Mouse (Mus musculus) adrenal gland, adult 8-10 months (tissue): ENCODE results near the gene Rtbdn. TPM values are rescaled to one million over a fixed set of nuclear protein-coding genes. Genes with fewer than 3 reads are reported as not detected.
"Not testable (repeated sequence)": the region's sequence is repeated elsewhere in the genome, so short reads cannot be mapped to it uniquely, and the experiment has no call there.

Experiments used
- DNase-seq: peaks from one replicate; pipeline ENCODE4 v3.0.0; 2022
- total RNA-seq, 4 experiments: library from RNA; stranded (reverse); gene quantifications; 2 replicates each; pipeline ENCODE4 v1.2.4; 2022

Gene Rtbdn
- under 1 TPM in 2 of 4 experiments, not detected in 2; 0.28 to 0.40 TPM for total RNA-seq

GRCm38 (mm10) chr8:84946528-84947240 lies at the start of gene Rtbdn:
Gene Rtbdn, plus strand, starts transcription at chr8:84946991.
- no peak for DNase-seq

GRCm38 (mm10) chr8:84901071-84901470 lies 45.7 kb upstream of the Rtbdn start:
- DNase-seq: no peak

DNA sequence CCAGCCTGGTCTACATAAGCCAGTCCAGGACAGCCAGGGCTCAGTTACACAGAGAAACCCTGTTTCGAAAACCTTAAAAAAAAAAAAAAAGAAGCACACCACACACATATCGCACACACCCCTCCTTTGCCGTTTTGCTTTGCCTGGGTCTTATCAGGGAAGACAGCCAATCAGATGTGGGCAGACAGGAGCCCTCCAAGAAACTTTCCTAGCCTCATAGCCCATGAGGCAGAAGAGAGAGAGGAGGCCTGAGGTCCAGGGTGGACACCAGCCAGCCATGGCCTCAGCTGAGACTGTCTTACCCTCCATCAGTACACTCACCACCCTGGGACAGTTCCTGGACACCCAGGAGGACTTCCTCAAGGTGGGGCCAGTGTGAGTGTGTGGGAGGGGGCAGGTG lies 45.0 kb upstream of the Rtbdn start, which contains the start of gene Klf1:
TSS of gene Klf1 (plus strand) at position 177 of the 400 bp plus-strand sequence.
- DNase-seq: no peak

GRCm38 (mm10) chr8:84902367-84902919 lies 44.3 kb upstream of the Rtbdn start:
- no peak for DNase-seq

GRCm38 (mm10) chr8:84902920-84903661 lies 43.7 kb upstream of the Rtbdn start:
- DNase-seq: peak; percentile 83

DNA sequence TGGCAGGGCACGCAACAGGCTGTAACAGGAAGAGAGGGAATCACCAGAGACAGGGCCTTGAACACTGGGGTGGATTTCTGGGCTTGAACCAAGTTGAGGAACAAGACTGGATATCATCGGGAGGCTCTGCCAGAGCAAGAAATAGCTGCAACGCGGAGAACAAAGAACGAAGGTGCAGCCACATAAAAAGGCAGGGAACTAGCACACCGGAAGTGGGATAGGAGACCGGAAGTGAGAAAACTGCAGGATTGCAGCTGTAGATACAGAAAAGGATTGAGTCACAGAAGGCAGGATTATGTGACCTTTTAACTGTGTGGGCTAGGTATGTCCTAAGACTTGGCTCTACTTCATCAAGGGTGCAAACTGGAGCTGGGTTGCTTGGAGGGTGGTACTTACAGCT lies 42.4 kb upstream of the Rtbdn start:
- no peak for DNase-seq

DNA sequence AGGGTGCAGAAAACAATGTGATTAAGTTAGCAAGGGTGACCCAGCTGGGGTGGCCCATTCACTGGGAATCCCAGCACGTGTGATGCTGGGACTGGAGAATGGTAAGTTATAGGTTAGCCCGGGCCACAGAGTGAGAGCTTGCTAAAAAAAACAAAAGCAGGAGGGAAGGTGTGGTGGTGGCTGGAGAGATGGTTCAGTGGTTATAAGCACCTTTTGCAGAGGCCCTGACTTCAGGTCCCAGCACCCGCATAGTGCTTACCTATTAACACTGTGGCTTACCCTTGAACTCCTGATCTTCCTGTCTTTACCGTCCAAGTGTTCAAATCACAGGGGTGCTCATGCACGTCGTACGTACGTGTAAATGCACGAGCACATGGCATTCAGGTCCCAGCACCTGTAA lies 39.8 kb upstream of the Rtbdn start:
- no peak for DNase-seq

DNA sequence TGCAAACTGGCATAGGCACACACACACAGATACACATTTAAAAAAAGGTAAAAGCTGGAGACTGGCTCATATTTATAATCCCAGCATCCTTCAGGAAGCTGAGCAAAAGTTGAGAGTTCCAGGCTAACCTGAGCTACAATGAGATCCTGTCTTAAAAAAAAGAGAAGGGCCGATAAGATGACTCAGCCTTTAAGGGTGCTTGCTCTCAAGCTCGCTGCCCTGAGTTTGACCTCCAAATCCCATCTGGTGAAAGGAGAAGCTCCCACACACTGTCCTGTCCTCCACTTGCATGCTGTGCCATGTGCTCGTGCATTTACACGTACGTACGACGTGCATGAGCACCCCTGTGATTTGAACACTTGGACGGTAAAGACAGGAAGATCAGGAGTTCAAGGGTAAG lies 39.3 kb upstream of the Rtbdn start:
- DNase-seq: no peak

DNA sequence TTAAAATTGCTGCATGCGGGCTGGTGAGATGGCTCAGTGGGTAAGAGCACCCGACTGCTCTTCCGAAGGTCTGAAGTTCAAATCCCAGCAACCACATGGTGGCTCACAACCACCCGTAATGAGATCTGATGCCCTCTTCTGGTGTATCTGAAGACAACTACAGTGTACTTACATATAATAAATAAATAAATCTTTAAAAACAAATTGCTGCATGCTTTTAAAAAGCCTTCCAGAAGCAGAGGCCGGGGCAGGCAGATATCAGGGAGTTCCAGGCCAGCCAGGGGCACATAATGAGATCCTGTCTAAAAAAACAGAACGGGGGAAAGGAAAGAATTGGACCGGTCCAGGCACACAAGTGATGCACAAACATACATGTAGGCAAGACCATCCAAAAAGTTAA lies 38.8 kb upstream of the Rtbdn start:
- not testable (repeated sequence) for DNase-seq

- DNase-seq: peak; percentile 97
These were observed 38.2 kb upstream of the Rtbdn start, which contains the start of gene Dnase2a for GRCm38 (mm10) chr8:84908421-84909161. Gene Dnase2a, plus strand, starts transcription at chr8:84908560.

GRCm38 (mm10) chr8:84909162-84909767 lies 37.5 kb upstream of the Rtbdn start:
- no peak for DNase-seq

DNA sequence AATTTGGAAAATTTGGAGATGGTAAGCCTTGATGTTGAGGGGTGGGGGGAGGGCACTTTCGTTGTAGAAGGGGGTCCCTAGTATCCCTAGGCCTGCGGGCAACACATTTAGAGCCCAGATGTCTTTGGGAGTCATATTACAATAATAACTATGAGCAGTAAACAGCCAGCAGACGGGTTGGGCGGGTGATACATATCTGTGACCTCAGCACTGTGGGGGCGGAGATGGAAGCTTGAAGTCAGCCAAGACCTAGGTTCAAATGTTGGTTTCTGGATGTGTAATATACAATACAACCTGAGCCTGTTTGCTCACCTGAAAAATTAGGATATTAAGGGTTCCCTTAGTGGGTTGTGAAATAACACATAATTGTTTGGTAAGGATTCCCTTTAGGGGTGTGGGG lies 36.8 kb upstream of the Rtbdn start:
- DNase-seq: no peak

DNA sequence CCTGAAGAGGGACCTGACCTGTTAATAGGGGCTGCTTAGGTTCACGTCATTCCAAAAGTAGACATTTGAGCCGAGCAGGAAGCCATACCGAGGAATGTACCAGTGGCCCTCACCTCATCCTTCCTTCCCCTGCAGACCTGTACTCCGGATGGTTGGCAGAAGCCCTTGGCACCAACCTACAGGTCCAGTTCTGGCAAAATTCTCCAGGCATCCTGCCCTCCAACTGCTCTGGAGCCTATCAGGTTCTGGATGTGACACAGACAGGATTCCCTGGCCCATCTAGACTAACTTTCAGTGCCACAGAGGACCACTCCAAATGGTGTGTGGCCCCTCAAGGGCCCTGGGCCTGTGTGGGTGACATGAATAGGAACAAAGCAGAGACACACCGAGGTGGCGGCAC lies 36.2 kb upstream of the Rtbdn start:
- DNase-seq: no peak

- no peak for DNase-seq
These were observed 34.9 kb upstream of the Rtbdn start for GRCm38 (mm10) chr8:84911854-84912253.

- DNase-seq: no peak
These were observed 34.4 kb upstream of the Rtbdn start for GRCm38 (mm10) chr8:84912391-84912790.

DNA sequence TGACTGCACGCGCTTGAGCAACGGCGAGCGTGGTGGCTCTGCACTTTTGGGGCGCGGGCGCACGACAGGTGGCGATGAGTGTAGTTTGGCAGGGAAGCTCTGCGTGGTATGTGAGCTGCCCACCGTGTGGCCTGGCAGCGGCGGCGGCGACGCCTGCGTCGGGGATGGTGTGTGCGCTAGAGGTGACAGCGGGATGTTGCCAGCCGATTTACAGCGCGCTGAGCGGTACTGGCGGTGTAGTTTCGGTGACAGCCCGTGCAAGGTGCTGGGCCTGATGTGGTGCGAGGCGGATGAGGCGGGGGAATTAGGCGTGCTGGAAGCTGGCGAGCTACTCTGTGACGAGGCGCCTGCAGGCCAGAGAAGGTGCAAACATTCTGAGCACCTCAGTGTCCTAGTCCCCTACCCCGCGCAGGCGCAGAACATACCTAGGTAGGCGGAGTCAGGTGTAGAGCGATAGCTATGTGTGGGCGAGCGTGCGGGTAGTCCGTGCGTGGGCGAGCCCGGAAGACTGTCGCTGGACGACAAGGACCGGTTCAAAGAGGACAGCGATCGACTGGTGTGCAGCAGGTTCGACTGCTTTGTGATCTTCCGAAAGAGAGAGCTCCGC lies 33.8 kb upstream of the Rtbdn start:
- peak; percentile 53 for DNase-seq

GRCm38 (mm10) chr8:84913502-84913900 lies 33.3 kb upstream of the Rtbdn start:
- no peak for DNase-seq

DNA sequence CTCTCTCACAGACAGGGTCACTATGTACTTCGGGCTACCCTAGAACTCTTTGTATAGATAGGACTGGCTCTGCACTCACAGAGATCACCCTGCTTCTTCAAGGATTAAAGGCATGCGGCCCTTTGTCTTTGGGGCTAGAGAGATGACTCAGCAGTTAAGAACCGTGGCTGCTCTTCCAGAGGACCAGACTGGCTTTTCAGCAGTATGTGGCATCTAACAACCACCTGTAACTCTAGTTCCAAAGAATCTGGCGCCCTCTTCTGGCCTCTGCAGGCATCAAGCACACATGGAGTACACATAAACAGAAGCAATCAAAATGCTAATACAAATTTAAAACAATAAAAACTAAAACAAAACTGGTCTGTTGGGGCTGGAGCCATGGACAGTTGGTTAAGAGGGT lies 32.8 kb upstream of the Rtbdn start:
- DNase-seq: no peak

- no peak for DNase-seq
These were observed 31.5 kb upstream of the Rtbdn start for GRCm38 (mm10) chr8:84915269-84915668.

DNA sequence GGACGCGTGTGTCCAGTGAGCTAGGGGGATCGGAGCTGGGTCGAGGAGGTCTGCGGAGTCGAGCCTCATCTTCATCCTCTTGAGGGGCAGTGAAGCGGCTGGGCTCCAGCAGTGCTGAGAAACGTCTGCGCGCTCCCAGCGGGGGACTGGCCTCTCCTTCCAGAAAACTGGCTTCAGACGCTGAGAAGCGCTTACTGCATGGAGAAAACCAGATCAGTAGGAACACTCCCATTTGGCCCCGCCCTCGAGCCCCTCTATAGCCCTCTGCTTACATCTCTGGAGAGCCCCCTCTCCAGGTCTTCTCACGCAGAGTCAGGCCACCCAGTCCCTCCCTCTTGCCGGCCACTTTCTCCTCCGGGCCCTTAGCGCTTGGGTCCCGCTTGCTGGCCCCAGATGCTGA lies 29.0 kb upstream of the Rtbdn start:
- DNase-seq: no peak

GRCm38 (mm10) chr8:84918646-84919045 lies 28.1 kb upstream of the Rtbdn start:
- DNase-seq: no peak

DNA sequence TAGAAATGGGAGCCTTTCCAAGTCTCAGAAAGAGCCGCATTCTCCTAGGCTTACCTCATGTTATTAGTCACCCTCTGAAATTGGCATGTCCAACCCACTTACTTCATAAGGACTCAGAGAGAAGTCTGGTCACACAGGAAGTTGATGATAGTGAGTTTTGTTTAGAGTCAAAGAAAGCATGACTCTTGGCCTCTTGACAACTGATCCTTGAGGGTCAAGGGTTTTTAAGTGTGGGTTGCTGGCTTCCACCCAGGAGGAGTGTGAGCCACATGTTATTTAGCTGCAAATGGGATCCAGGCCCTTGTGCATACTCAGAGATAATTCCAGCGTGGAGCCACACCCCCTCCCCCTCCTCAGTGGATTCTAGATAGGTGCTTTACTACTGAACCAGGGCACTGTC lies 25.2 kb upstream of the Rtbdn start:
- no peak for DNase-seq
